ENCODE assay signal across 18 mouse cellular contexts in the genomic region with DNA sequence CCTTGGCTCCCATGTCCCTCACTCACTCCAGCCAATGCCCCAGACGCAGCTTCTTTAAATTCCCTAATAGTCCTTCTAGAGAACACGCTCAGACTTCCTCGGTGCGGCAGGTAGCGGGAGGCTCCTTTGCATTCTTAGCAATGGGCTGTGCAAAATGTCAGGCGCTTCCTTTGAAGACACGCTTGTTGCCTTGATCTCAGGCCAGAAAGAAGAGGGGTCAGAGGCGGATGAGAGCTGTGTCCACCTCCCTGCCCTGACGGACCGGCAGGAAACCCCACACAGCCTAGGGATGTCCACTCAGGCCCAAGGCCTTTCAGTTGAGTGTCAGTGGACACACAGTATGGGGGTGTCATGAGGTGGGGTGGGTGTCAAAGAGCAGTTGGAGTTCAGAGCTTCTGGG. TPM values are rescaled to one million over a fixed set of nuclear protein-coding genes. Genes with fewer than 3 reads are reported as not detected.
"Had no signal": no experiment of that assay in that cellular context is flagged by ENCODE, and none has a peak within 500 bp of the region (broad histone marks: within the 10 kb centered on the region; RNA-seq: fewer than 3 reads in every experiment).

No protein-coding gene starts in this region.

- H3K4me3 ChIP-seq: layer of hippocampus, adult 2 months; limb, embryonic 13.5 days; midbrain, embryonic 12.5 days; neural tube, embryonic 13.5 days had no signal

- ATAC-seq: midbrain, embryonic 16.5 days had no signal

- H3K27me3 ChIP-seq: limb, embryonic 13.5 days; midbrain, embryonic 12.5 days had no signal

- H3K4me2 ChIP-seq: limb, embryonic 13.5 days; midbrain, embryonic 12.5 days; neural tube, embryonic 13.5 days had no signal

- H3K27ac ChIP-seq: layer of hippocampus, adult 2 months; limb, embryonic 13.5 days; liver, embryonic 14.5 days; midbrain, embryonic 12.5 days; neural tube, embryonic 13.5 days had no signal

- H3K36me3 ChIP-seq: limb, embryonic 13.5 days; midbrain, embryonic 12.5 days; neural tube, embryonic 13.5 days had no signal

- H3K9ac ChIP-seq: limb, embryonic 13.5 days; liver, embryonic 14.5 days; midbrain, embryonic 12.5 days; neural tube, embryonic 13.5 days had no signal

- H3K9me3 ChIP-seq: limb, embryonic 13.5 days; midbrain, embryonic 12.5 days; neural tube, embryonic 13.5 days had no signal

- DNase-seq: kidney, postnatal 4 days; left cerebral cortex, postnatal 4 days; lung, adult 2 months; lung, postnatal 14 days; retina, postnatal 1 day; right cerebral cortex, postnatal 4 days; spleen, adult 18-20 months; thymus, postnatal 36 days had no signal

RNA-seq across cellular contexts. Expression of gene Dlx3, which starts 24.3 kb away (rescaled TPM):
- total RNA-seq: layer of hippocampus, adult 2 months; layer of hippocampus, postnatal 10 days; left cerebral cortex, postnatal 4 days; liver, adult 2 months; megakaryocyte-erythroid progenitor cell, adult 5-6 weeks had no signal
- polyA plus RNA-seq: liver, adult 2 months had no signal

RNA-seq across cellular contexts. Expression of gene Dlx4, which starts 50.5 kb away (rescaled TPM):
- total RNA-seq: layer of hippocampus, adult 2 months; liver, adult 2 months; megakaryocyte-erythroid progenitor cell, adult 5-6 weeks had no signal
- polyA plus RNA-seq: kidney, postnatal 0 days; midbrain, embryonic 12.5 days; neural tube, embryonic 13.5 days had no signal
